Mouse (Mus musculus): ENCODE data around the gene Stim2.

DNA sequence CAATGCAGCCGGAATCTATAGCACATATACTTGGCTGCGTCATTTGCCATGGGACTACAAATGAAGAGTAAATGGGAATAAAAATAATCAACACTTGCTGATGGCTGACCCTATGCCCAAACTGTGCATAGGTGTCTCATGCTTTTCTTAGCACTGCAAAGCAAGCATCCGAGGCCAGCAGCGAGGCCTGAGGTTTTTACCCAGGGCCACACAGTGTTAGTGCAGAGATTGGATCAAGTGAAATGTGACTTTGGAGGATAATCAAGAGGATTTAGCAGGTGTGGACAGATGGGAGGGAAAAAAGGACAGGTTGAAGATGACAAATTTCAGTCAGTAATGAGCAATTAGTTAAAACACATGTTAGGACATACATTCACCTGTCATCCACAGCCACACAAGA is 162.3 kb downstream of the Stim2 start:
- TF ChIP-seq CTCF (IDR thresholded peaks at IDR 0.05; ENCODE audit: borderline replicate concordance, insufficient read depth, low read length) (no peak), POLR2A (IDR thresholded peaks at IDR 0.05; ENCODE audit: low read depth, low read length) (no peak)
